Mouse (Mus musculus) limb, embryonic 10.5 days (tissue): ENCODE measurements around the gene Polr3gl. TPM values are rescaled to one million over a fixed set of nuclear protein-coding genes. Genes with fewer than 3 reads are reported as not detected.

Experiments
- DNase-seq: peaks from one replicate; pipeline ENCODE4 v3.0.0-alpha.2; 2017; ENCODE audit warnings: low spot score
- H3K27ac ChIP-seq: fragments of 300-500 bp; sonication (generic); 2 replicates; pipeline ENCODE4 v1.5.1; 2016; ENCODE audit warnings: mild to moderate bottlenecking
- H3K27me3 ChIP-seq: fragments of 300-500 bp; sonication (generic); 2 replicates; pipeline ENCODE4 v1.6.1; 2016; ENCODE audit warnings: low read depth, mild to moderate bottlenecking; ENCODE audit not compliant: poor library complexity, severe bottlenecking
- H3K36me3 ChIP-seq: fragments of 300-500 bp; sonication (generic); 2 replicates; pipeline ENCODE4 v1.6.1; 2016; ENCODE audit warnings: mild to moderate bottlenecking, moderate library complexity
- H3K4me1 ChIP-seq: fragments of 300-500 bp; sonication (generic); 2 replicates; pipeline ENCODE4 v1.6.1; 2016
- H3K4me3 ChIP-seq: fragments of 300-500 bp; sonication (generic); 2 replicates; pipeline ENCODE4 v1.5.1; 2016; ENCODE audit warnings: mild to moderate bottlenecking, moderate library complexity
- H3K9me3 ChIP-seq: fragments of 300-500 bp; sonication (generic); replicated peaks from 2 replicates; pipeline ENCODE4 v1.6.1; 2016; ENCODE audit warnings: mild to moderate bottlenecking
- WGBS: fragments of 180-500 bp; shearing (Covaris S2); methylation state at CpG from one replicate; pipeline ENCODE4 v1.1.7; 2016; 5-methylcytosine and 5-hydroxymethylcytosine counted together
- polyA plus RNA-seq: library from polyadenylated mRNA; unstranded; fragments of >200 nt; fragmentation: Nextera tagmentation; extraction: Ambion mirVana; gene quantifications from 2 replicates; pipeline ENCODE4 v1.2.1, GENCODE M21; 2016

The Polr3gl gene
- polyA plus RNA-seq, 1 experiment from 2014 or later = 42.1 TPM

DNA sequence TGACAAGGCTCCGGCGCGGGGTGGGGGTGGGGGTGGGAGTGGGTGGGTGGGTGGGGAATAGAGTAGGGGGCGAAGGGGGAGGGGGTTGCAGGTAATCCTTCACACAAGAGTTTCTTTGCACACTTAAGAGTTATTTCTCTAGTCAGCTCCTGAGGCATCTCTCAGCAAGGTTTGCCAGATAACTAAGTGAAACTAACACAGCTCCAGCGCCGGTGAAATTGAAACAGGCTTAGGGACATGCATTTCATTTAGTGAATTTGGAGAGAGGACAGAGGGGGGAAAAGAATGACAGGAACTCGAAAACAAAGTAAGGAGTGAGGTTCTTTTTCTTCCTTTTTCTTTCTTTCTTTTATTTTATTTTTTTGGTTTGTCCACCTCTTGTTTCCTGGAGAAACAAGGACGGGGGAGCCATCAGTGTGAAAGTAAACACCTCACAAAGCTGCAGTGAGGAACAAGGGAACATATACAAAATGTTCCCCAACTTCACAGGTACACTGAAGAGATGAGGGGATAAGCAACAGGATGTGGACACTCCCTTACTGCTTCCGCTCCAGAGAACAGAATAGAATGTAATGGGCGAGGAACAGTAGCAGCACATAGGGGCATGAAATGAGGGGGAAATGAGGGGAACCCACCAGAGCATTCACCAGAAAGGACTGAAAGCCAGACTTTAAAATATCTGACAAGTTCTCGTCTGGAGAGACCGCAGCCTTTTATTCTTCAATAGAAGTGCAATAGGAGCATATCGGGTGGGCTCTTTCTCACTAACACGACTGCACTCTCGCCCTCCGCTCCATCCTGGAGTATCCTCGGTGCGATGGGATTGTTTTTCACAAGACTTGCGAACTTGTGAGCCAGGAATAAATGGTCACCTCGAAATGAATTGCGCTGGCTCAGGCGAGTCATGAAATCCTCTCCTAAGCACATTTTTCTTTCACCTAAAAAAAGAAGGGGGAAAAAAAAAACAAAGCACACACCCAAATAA is 37.0 kb downstream of the Polr3gl start:
- Histone ChIP-seq H3K36me3 (peaks cover 24% of the 10 kb centered on the region), H3K4me3 (peak overlapping the region; percentile 78), H3K4me1 (peaks cover 50% of the 10 kb centered on the region), H3K9me3 (no peaks in the 10 kb centered on the region), H3K27me3 (no peaks in the 10 kb centered on the region), H3K27ac (peak overlapping the region; percentile 90)
- DNase-seq = peak; percentile 47
- WGBS = 9% methylated on average over 22 of the region's 22 CpGs

GRCm38 (mm10) chr3:96555999-96556614 is 37.9 kb downstream of the Polr3gl start:
- no peak for DNase-seq
- H3K4me3 ChIP-seq = peak overlapping the region; percentile 78
- peaks cover 50% of the 10 kb centered on the region for H3K4me1 ChIP-seq
- H3K9me3 ChIP-seq = no peaks in the 10 kb centered on the region
- H3K27ac ChIP-seq = peak overlapping the region; percentile 90
- H3K36me3 ChIP-seq = peaks cover 20% of the 10 kb centered on the region
- H3K27me3 ChIP-seq = no peaks in the 10 kb centered on the region
- WGBS = 86% methylated on average over 15 of the region's 15 CpGs

DNA sequence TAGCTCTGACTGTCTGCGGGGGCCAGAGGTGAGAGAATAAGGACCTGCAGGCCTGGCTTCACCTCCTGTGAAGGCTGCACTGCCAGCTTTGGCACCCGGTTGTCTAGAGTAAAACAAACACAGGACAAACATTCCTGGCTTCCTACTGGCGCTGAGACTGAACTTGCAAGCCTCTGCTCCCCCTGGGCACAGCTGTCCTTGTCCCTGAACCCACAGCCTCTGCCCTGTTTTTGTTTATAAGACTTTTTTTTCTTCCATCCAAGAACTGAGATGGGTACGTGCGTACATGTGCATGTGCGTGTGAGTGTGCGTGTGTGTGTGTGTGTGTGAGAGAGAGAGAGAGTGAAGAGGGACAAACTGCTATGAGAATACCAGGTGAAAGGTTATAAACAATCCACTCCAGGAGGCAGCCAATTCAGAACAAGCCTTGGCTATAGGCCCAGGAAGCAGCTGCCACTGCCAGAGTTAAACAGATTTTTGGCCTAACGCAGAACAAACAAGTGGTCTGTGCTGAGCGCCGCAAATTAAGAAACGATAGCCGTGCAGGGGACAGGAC is 38.9 kb downstream of the Polr3gl start:
- 64% methylated on average over 12 of the region's 12 CpGs for WGBS
- peak overlapping the region; percentile 46; the same call in 1 of the 2 replicates for H3K27ac ChIP-seq
- peaks cover 44% of the 10 kb centered on the region for H3K4me1 ChIP-seq
- H3K36me3 ChIP-seq = peaks cover 10% of the 10 kb centered on the region
- no peak overlapping the region for H3K4me3 ChIP-seq
- H3K9me3 ChIP-seq = no peaks in the 10 kb centered on the region
- DNase-seq = no peak
- H3K27me3 ChIP-seq = no peaks in the 10 kb centered on the region

DNA sequence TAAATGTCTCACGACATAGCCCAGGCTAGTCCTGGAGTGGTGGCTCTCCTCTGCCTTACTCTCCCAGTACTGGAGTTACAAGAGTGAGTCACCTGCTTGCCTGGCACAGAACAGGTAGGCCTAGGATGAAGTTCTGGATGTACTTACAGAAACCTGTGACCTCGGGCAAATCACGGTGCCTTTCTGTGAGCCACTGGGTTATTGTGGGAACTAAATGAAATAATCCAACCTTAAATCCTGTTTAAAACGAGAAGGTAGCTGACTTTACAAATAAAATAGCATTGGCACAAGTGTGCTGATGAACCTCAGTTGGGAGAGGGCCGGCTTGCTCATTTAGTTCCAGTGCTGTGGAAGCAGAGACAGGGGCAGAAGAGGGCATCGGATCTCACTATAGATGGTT is 39.7 kb downstream of the Polr3gl start:
- no peak overlapping the region for H3K4me3 ChIP-seq
- peaks cover 35% of the 10 kb centered on the region for H3K4me1 ChIP-seq
- H3K36me3 ChIP-seq = peaks cover 1% of the 10 kb centered on the region
- no peaks in the 10 kb centered on the region for H3K27me3 ChIP-seq
- WGBS = 86% methylated on average over 6 of the region's 6 CpGs
- H3K27ac ChIP-seq = no peak overlapping the region
- no peaks in the 10 kb centered on the region for H3K9me3 ChIP-seq
- DNase-seq = no peak

- H3K9me3 ChIP-seq = no peaks in the 10 kb centered on the region
- no peak overlapping the region for H3K27ac ChIP-seq
- peaks cover 30% of the 10 kb centered on the region for H3K4me1 ChIP-seq
- H3K4me3 ChIP-seq = no peak overlapping the region
- H3K36me3 ChIP-seq = no peaks in the 10 kb centered on the region
- WGBS = 82% methylated on average over 6 of the region's 6 CpGs
- no peak for DNase-seq
- no peaks in the 10 kb centered on the region for H3K27me3 ChIP-seq
Observed at GRCm38 (mm10) chr3:96553601-96554000, 40.4 kb downstream of the Polr3gl start.

DNA sequence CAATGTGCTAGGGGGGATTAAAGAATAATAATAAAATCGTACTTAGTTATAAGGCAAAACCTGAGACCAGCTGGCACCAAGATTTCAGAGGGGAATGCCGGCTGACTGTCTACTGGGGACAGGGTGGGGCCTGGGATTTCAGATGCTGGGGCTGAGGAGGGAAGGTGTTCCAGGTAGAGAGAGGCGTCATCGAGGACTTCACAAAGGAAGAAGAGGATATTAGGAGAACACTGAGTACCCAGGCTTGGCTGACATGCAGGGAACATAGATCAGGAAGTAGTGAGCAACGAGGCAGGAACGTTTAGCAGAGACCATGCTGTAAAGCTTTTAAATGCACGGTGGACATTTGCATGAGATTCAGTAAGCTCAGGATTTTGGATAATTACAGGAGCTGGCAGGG is 42.1 kb downstream of the Polr3gl start:
- H3K9me3 ChIP-seq = no peaks in the 10 kb centered on the region
- no peak for DNase-seq
- no peak overlapping the region for H3K4me3 ChIP-seq
- peaks cover 30% of the 10 kb centered on the region for H3K4me1 ChIP-seq
- WGBS = 76% methylated on average over 7 of the region's 7 CpGs
- no peaks in the 10 kb centered on the region for H3K36me3 ChIP-seq
- H3K27me3 ChIP-seq = 0 out of 2 replicates have a peak, but pooled peaks cover 4% of the 10 kb centered on the region
- peak overlapping the region; percentile 64; the same call in 1 of the 2 replicates for H3K27ac ChIP-seq

DNA sequence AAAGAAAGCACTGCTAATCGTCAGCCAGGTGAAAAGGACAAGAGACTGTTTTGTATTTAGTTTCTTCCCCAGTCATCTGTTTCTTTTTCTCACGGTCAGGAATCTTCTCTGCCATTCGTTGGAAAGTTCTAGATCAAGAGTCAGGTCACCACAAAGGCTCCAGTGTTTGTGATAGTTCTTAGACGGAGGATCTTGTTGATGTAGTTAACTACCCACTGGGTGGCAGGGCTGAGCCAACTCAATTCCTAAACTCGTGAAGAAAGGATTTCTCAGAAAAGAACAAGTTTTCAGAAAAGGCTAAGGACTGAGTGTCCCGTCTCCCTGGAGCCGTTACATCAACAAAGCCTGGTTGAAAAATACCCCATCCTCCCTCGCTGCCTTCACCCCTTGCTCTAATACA is 42.8 kb downstream of the Polr3gl start:
- Histone ChIP-seq H3K4me3 (no peak overlapping the region), H3K9me3 (no peaks in the 10 kb centered on the region), H3K4me1 (peaks cover 24% of the 10 kb centered on the region), H3K27ac (peak overlapping the region; percentile 64; the same call in 1 of the 2 replicates), H3K27me3 (0 out of 2 replicates have a peak, but pooled peaks cover 4% of the 10 kb centered on the region), H3K36me3 (no peaks in the 10 kb centered on the region)
- WGBS = 33% methylated on average over 8 of the region's 8 CpGs
- DNase-seq = no peak

GRCm38 (mm10) chr3:96549346-96549745 is 44.6 kb downstream of the Polr3gl start:
- DNase-seq = no peak
- 87% methylated on average over 5 of the region's 5 CpGs for WGBS
- Histone ChIP-seq H3K27me3 (0 out of 2 replicates have a peak, but pooled peaks cover 4% of the 10 kb centered on the region), H3K36me3 (no peaks in the 10 kb centered on the region), H3K4me3 (no peak overlapping the region), H3K9me3 (no peaks in the 10 kb centered on the region), H3K4me1 (peaks cover 11% of the 10 kb centered on the region; the same call in 1 of the 2 replicates), H3K27ac (no peak overlapping the region)

DNA sequence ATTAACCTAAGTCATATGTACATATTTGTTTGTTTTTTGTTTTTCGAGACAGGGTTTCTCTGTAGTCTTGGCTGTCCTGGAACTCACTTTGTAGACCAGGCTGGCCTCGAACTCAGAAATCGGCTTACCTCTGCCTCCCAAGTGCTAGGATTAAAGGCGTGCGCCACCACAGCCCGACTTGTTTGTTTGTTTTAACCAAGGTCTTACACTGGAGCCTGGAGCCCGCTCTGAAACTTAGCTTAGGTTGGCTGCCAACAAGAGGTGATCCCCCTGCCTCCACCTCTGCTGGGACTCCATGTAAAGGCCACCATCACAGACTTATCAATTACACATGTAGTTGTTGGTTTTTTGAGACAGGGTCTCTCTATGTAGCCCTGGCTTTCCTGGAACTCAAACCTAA is 45.2 kb downstream of the Polr3gl start:
- no peak for DNase-seq
- Histone ChIP-seq H3K4me1 (peaks cover 11% of the 10 kb centered on the region; the same call in 1 of the 2 replicates), H3K4me3 (no peak overlapping the region), H3K36me3 (no peaks in the 10 kb centered on the region), H3K27ac (no peak overlapping the region), H3K27me3 (peaks cover 8% of the 10 kb centered on the region; the same call in 1 of the 2 replicates), H3K9me3 (no peaks in the 10 kb centered on the region)
- WGBS = 78% methylated on average over 7 of the region's 7 CpGs

- Histone ChIP-seq H3K27me3 (peaks cover 16% of the 10 kb centered on the region; the same call in 1 of the 2 replicates), H3K4me1 (peaks cover 11% of the 10 kb centered on the region; the same call in 1 of the 2 replicates), H3K27ac (no peak overlapping the region), H3K4me3 (peak overlapping the region; percentile 18; the same call in 1 of the 2 replicates), H3K36me3 (no peaks in the 10 kb centered on the region), H3K9me3 (no peaks in the 10 kb centered on the region)
- 9% methylated on average over 14 of the region's 14 CpGs for WGBS
- DNase-seq = peak; percentile 82
Observed at GRCm38 (mm10) chr3:96547389-96547960, 46.5 kb downstream of the Polr3gl start.

DNA sequence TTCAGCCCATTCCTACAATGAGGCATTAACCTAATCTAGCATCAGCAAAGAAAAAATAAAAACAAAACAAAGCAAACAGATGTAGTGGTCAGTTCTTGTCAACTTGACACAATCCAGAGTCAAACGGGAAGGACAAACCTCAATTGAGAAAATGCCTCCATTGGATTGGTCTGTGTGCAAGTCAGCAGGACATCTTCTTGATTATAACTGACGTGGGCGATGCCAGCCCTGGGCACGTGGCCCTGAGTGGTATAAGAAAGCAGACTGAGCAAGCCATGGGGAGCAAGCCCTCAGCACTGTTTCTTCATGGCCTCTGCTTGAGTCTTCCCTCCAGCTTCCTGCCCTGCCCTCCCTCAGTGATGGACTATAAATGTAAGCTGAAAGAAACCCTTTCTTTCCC is 47.1 kb downstream of the Polr3gl start:
- Histone ChIP-seq H3K4me1 (peaks cover 11% of the 10 kb centered on the region; the same call in 1 of the 2 replicates), H3K9me3 (no peaks in the 10 kb centered on the region), H3K36me3 (no peaks in the 10 kb centered on the region), H3K4me3 (no peak overlapping the region), H3K27ac (no peak overlapping the region), H3K27me3 (peaks cover 16% of the 10 kb centered on the region; the same call in 1 of the 2 replicates)
- whole genome bisulfite sequencing = 61% methylated on average over 4 of the region's 4 CpGs
- no peak for DNase-seq

- no peak for DNase-seq
- H3K27me3 ChIP-seq = peaks cover 16% of the 10 kb centered on the region; the same call in 1 of the 2 replicates
- no peak overlapping the region for H3K4me3 ChIP-seq
- WGBS = 50% methylated on average over 1 of the region's 1 CpGs
- H3K27ac ChIP-seq = no peak overlapping the region
- H3K36me3 ChIP-seq = no peaks in the 10 kb centered on the region
- H3K9me3 ChIP-seq = no peaks in the 10 kb centered on the region
- peaks cover 7% of the 10 kb centered on the region for H3K4me1 ChIP-seq
Observed at GRCm38 (mm10) chr3:96545565-96545964, 48.4 kb downstream of the Polr3gl start.
